Mouse (Mus musculus): ENCODE data around the gene Cnst.
"Not testable (repeated sequence)": the region's sequence is repeated elsewhere in the genome, so short reads cannot be mapped to it uniquely, and the experiment has no call there.

The Cnst gene

DNA sequence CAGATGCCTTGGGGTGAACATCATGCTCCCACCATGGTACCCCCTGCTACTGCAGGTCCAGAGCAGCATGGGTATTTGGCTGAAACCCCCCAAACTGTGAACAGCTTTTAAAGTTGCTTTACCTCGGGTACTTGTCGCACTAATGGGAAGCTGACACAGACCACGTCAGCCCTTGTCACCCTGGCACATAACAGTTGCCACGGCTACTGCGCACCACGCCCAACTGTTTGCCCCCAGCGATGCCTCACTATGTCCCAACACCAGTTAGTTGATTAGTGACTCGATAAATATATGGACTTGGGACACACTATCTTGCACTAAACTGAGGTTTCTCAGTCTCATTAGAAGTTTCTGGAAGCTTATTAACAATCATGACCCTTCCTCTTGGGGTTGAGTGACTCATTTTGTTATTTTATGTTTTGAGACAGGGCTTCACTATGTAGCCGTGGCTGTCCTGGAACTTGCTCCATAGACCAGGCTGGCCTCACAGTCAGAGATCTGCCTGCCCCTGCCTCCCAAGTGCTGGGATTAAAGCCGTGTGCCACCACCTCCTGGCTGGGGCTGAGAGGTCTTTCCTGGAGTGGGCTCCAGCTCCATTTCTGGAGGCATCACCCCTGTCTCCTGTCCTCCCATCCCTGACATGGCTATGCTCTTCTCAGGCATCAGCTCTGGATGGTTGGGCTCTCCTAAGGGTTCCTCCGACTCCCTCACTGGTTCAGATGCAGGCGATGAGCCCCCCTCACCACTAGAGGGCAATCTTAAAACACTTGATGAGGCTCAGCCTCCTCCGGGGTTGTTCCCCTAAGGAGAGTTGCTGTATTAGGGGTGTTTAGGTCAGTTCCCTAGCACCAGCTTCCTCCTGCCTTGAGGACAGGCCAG is 99.2 kb downstream of the Cnst start:
- peak; percentile 69 for DNase-seq (ENCODE audit: low spot score)

DNA sequence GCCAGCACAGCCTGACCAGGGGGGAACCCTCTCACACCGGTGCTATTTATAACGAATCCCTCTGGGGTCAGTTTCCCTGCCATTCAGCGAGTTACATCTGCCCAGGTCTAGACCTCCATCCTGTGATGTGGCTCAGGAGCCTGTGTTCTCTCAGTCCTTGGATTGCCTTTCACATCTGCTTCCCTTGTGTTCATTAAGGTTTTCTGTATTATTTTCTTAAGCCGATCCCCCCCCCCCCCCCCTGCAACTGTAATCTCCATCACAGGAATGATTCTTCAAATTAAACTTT is 99.8 kb downstream of the Cnst start:
- DNase-seq (ENCODE audit: low spot score): no peak

DNA sequence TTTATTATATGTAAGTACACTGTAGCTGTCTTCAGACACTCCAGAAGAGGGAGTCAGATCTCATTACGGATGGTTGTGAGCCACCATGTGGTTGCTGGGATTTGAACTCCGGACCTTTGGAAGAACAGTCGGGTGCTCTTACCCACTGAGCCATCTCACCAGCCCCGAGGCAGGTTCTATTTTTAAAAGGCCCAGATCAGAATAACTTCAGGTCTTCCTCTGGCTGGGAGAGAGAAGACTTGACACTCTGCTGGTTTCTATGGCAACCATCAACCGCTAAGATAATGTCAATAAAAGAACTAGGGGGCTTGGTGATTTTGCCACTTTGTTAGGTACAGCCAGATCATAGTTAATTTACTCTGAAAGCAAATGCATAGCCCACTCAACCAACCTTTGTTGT is 102.5 kb downstream of the Cnst start:
- DNase-seq (ENCODE audit: low spot score): not testable (repeated sequence)

DNA sequence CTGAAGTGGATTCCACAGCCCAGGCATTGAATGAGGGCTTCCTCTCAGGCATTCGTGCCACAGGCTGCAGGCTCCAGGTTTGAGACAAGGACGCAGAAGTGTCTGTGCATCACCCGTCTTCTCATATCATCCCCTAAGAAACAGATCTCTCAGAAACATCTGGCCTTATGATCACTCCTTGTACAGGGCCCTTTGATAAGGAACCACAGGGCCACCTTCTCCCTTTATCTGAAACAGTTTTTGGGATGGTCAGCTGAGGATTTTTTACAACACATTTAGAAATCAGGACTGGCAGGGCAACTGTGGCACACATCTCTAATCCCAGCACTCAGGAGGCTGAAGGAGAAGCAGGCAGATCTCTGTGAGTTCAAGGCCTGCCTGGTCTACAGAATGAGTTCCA is 103.2 kb downstream of the Cnst start:
- no peak for DNase-seq (ENCODE audit: low spot score)

DNA sequence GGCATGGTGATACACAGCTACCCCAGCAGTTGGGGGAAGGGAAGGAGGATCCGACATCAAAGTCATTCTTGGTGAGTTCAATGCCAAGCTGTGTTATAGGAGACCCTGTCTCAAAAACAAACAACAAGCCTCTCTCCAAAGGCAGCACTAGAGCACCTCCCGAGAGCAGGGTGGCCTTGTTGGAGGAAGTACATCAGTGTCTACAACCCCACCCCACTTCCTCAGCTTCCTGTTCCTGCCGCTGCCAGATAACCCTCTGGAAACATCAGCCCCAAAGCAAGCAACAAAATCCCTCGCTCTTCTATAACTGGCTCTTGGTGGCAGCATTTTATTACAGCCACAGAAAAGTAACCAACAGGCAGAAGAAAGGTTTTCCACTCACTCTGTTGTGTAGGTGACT is 104.1 kb downstream of the Cnst start:
- no peak for DNase-seq (ENCODE audit: low spot score)

DNA sequence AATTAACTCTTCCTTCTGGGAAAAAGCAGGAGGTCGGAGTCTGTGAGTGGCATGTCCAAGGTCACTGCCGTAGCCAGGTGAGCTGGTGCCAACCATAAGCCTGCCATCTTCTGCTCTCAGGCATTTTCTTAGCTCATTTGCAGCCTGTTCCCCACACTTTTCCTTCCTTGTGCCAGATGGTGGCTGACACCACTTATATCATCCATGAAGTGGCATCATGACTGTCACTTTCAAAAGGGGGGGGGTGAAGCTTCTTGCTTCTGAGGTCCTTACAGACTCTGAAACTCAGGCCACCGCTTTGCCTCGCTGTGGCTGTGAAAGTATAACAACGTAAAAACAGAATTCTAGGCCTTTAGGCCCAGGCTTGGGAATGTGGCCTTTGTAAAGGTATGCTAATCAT is 105.1 kb downstream of the Cnst start:
- DNase-seq (ENCODE audit: low spot score): peak; percentile 40

DNA sequence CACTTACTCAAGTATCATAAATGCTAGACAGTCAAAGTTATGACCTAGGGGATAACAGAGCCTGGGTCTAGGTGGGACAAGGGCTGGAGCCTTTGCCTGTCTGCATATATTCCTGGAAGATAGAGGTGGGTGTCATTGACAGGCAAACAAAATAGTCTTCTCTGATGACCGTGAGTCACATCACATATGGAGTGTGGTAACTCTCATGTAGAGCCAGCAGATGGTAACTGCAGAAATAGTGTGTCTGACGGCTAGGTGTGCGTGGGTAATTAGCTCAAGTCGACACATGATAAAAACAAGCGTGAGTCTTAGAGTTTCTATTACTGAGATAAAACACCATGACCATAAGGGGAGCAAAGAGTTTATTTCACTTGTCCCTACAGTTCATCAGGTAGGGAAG is 116.9 kb downstream of the Cnst start:
- no peak for DNase-seq (ENCODE audit: low spot score)

DNA sequence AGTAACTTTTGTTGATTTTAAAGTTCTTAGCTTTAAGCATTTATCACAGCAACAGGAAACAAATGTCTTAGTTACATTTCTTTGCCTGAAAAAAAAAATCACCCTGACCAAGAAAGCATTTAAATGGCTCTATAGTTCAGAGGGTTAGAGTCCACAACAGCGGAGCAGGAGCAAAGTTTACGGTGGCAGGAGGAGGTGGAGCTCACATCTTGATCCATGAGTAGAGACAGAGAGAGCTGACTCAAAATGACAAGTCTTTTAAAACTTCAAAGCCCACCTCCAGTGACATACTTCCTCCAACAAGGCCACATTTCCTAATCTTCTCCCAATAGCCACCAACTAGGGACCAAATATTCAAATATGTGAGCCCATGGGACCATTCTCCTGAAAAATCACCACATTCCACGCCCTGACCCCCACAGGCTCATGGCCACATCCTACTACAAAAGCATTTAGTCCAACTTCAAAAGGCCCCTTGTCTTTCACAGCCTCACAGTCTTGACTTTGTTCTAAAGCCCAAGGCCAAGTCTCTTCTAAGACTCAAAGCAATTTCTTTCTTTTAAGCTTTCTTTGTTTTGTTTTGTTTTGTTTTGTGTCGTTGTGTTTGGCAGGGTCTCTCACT is 118.2 kb downstream of the Cnst start:
- peak; percentile 72 for DNase-seq (ENCODE audit: low spot score)

DNA sequence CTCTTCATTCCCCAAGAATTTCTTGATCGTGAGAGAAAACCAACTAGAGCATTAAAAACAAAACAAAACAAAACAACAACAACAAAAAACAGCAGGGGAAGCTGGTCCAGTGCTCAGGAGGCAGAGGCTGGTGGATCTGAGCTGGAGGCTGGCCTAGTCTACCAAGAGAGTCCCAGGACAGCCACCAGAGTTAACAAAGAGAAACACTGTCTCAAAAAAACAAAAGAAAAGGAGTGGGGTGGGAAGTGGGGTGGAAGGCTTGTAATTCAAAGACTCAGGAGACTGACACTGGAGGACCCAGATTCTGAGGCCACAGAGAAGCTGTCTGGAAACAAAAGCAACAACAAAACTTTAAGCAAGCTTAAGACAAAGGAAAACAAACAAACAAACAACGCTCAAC is 120.8 kb downstream of the Cnst start:
- DNase-seq (ENCODE audit: low spot score): no peak

DNA sequence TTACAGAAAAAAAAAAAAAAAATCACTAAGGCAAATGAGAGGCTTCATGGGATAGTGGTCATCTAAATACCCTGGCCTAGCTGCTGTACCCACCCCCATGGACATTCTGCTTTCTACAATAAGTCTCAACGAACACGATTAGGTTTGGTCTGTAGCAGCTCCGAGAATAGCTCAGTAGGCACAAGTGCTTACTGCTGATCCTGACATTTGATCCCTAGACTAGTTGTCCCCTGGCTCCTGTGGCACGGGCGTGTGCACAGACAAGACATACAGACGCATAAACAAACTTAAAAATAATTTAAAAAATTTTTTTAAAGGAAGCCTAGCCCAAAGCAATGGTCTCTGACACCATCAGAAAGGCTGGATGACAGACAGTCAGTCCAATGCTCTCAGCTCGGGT is 121.3 kb downstream of the Cnst start:
- no peak for DNase-seq (ENCODE audit: low spot score)

DNA sequence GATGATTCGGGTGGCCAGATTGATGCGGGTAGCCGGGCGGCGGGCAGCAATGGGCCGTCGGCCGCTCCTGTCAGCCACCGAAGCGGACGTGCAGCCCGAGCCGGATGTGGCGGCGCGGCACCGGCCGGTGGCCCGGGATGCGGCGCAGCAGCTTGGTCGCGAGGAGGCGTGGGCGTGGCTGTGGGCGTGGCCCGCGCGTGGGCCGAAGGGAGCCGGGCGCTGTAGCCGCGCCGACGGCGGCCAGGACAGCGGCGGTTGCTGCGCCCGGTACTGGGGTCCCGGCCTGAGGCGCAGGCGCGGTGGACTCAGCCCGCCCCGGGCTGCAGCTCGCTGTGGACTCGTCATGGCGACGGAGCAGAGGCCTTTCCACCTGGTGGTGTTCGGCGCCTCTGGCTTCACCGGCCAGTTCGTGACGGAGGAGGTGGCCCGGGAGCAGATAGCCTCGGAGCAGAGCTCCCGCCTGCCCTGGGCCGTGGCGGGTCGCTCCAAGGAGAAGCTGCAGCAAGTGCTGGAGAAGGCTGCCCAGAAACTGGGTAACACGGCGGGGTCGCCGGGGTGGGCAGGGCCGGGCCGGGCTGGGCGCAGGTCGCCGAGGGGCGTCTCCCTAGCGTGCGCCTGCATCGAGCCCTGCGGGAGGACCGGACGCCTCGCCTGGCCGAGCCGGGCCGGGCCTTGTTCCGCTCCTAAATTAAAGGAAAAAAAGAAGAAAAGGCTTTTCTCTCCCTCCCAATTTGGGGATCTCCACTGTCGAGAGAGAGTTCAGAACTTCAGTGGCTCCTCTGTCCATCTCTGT is 122.0 kb downstream of the Cnst start, which contains the start of gene Sccpdh:
Sccpdh (plus strand) TSS at position 198 of the 793 bp plus-strand sequence.
- peak; percentile 86 for DNase-seq (ENCODE audit: low spot score)

DNA sequence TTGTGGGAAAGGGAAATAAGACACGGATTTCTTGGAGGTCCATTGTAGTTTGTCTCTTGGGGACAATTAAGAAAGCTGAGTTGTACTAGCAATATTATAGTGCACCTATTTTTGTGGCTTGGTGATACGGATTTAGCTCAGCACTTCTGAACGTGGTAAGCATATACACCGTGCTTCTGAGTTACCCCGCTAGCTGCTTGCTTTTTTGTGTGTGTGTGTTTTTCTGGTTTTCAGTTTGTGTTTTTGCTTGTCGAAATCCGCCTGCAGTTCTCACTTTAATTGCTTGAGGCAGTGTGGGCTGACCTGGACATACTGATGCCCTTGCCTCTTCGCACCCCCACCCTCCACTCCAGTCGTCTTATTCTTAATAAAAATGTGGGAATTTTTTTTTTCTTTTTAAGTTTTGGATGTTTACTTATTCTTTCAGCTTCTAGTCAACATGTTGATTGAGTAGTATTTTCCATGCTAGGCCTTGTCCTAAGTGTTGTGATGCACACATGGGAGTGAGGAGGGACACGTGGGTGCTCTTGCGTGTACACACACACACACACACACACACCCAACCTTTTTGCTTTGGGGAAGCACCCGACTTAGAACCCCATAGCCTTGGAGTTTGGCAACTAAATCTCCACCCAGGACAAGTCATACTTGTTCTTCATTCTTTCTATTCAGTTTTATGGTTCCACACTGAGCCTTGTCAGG is 122.8 kb downstream of the Cnst start:
- peak; percentile 31 for DNase-seq (ENCODE audit: low spot score)

DNA sequence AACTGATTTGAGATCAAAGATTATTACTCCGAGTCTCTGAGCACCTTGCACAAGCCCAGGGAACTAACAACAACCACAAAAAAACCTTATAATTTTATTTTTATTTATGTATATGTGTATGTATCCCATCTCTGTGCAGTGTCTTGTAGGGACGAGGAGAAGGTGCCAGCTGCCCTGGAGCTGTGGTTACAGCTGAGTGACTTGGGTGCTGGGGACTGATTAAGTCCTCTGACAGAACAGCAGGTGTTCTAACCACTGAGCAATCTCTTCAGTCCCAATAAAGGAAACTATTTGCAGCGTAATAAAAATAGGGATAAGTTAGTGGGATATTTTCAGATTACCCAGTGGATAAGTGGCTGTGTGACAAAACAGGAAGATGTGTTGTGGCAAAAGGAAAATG is 128.2 kb downstream of the Cnst start:
- no peak for DNase-seq (ENCODE audit: low spot score)

DNA sequence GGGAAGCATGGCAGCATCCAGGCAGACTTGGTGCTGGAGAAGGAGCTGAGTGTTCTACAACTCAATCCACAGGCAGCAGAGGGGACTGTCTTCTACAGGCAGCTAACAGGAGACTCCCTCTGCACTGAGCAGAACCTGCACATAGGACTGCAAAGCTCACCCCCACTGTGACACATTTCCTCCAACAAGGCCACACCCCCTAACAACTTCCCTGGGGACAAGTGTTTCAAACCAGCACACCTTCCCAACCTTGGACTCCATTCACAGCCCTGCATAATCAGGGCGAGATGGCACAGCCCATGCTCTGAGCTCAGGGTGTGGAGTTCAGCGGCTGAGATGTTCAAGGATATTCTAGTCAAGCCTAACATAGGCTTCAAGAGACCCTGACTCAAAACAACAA is 130.9 kb downstream of the Cnst start:
- no peak for DNase-seq (ENCODE audit: low spot score)

All from yolk sac, embryonic 10.5 days (tissue).